Mouse (Mus musculus) heart, embryonic 13.5 days (tissue): ENCODE measurements around the gene Brd2. TPM values are rescaled to one million over a fixed set of nuclear protein-coding genes. Genes with fewer than 3 reads are reported as not detected.

ENCODE experiments used
- ATAC-seq: fragments of 200-750 bp; cut with Nextera tagmentation; 2 replicates; pipeline ENCODE4 v1.8.0; 2017; ENCODE audit warnings: moderate TSS enrichment; ENCODE audit not compliant: insufficient number of reproducible peaks, low FRiP score, low TSS enrichment; ENCODE audit errors: extremely low read depth
- H3K27ac ChIP-seq: fragments of 300-500 bp; sonication (generic); replicated peaks from 2 replicates; pipeline ENCODE4 v1.5.1; 2015; ENCODE audit warnings: moderate library complexity, mild to moderate bottlenecking, inconsistent platforms
- H3K27me3 ChIP-seq: fragments of 300-500 bp; sonication (generic); replicated peaks from 2 replicates; pipeline ENCODE4 v1.6.1; 2015; ENCODE audit warnings: mild to moderate bottlenecking, inconsistent platforms
- H3K36me3 ChIP-seq: fragments of 300-500 bp; sonication (generic); 2 replicates; pipeline ENCODE4 v1.6.1; 2015; ENCODE audit warnings: mild to moderate bottlenecking, inconsistent platforms
- H3K4me1 ChIP-seq: fragments of 300-500 bp; sonication (generic); 2 replicates; pipeline ENCODE4 v1.6.1; 2015; ENCODE audit warnings: inconsistent platforms
- H3K4me2 ChIP-seq: fragments of 300-500 bp; sonication (generic); 2 replicates; pipeline ENCODE4 v1.6.1; 2015; ENCODE audit warnings: inconsistent platforms, mild to moderate bottlenecking, moderate library complexity
- H3K4me3 ChIP-seq: fragments of 300-500 bp; sonication (generic); 2 replicates; pipeline ENCODE4 v1.5.1; 2015; ENCODE audit warnings: moderate library complexity, mild to moderate bottlenecking, inconsistent platforms
- H3K9ac ChIP-seq: fragments of 300-500 bp; sonication (generic); 2 replicates; pipeline ENCODE4 v1.6.1; 2015; ENCODE audit warnings: inconsistent platforms, mild to moderate bottlenecking, moderate library complexity
- H3K9me3 ChIP-seq: fragments of 300-500 bp; sonication (generic); 2 replicates; pipeline ENCODE4 v1.6.1; 2016; ENCODE audit warnings: inconsistent platforms
- WGBS: fragments of 180-500 bp; shearing (Covaris S2); methylation state at CpG from one replicate; pipeline ENCODE4 v1.1.7; 2015; ENCODE audit warnings: mixed read lengths; 5-methylcytosine and 5-hydroxymethylcytosine counted together
- polyA plus RNA-seq: library from polyadenylated mRNA; unstranded; fragments of >200 nt; fragmentation: Nextera tagmentation; extraction: Ambion mirVana; gene quantifications from 2 replicates; pipeline ENCODE4 v1.2.1, GENCODE M21; 2015

Gene Brd2
- polyA plus RNA-seq, 1 experiment from 2014 or later, result 70.0 TPM

DNA sequence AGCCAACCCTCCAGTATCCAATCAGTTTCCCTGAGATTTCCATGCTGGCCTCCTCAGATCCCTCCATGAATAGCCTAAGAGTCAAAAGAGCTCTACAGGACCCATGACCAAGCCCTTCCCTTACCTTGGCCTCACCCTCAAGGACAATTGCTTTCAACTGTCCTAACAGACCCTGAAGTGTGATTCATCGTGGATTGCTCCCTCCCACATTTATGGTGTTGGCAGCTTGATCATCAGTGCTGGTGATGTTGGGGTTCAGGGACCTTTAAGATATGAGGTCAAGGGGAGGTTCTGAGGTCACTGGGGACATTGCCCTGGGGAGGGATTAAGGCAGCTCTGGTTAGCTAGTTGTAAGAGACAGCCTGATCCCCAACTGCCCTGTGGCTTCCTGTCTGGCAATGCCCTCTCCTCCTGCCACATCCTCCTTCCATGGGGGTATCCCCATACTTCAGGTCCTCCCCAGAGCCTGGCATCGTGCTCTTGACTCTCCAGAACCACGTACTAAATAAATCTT lies 25.9 kb downstream of the Brd2 start:
- Histone ChIP-seq H3K36me3 (no peaks in the 10 kb centered on the region), H3K4me3 (no peak overlapping the region), H3K9ac (no peak overlapping the region), H3K4me1 (peaks cover 22% of the 10 kb centered on the region), H3K4me2 (no peak overlapping the region), H3K27me3 (peaks cover 10% of the 10 kb centered on the region), H3K9me3 (no peaks in the 10 kb centered on the region), H3K27ac (no peak overlapping the region)
- WGBS, result 75% methylated on average over 3 of the region's 3 CpGs
- ATAC-seq, result no peak

DNA sequence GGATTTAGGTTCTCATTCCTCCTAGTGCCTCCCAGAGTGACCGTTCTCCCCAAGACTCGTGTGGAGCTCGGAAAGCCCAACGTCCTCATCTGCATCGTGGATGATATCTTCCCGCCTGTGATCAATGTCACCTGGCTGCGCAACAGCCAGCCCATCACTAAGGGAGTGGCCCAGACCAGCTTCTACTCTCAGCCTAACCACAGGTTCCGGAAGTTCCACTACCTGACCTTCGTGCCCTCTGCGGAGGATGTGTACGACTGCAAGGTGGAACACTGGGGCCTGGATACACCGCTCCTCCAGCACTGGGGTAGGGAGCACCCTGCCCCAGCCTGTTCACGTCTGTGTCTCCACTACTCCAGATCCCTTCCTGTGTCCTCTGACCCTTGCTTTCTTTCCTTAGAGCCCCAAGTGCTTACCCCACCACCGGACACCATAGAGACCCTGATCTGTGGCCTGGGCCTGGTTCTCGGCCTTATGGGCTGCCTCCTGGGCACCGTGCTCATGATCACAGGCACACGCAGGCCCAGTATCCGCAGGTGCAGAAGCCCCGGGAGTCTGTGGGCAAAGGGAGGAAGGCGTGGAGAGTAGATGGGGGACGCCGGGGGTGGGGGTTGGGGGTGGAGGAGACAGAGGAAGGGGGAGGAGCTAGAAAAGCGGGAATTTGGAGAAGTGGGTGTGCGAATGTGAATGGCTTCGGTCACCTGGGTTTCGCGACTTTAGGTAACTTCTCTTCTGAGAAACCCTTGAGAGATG lies 28.0 kb downstream of the Brd2 start:
- H3K4me3 ChIP-seq, result no peak overlapping the region
- no peak overlapping the region for H3K27ac ChIP-seq
- ATAC-seq, result no peak
- H3K36me3 ChIP-seq, result no peaks in the 10 kb centered on the region
- WGBS, result 79% methylated on average over 27 of the region's 27 CpGs
- H3K4me2 ChIP-seq, result no peak overlapping the region
- H3K9me3 ChIP-seq, result no peaks in the 10 kb centered on the region
- peaks cover 4% of the 10 kb centered on the region; the same call in 1 of the 2 replicates for H3K27me3 ChIP-seq
- H3K9ac ChIP-seq, result no peak overlapping the region
- peaks cover 16% of the 10 kb centered on the region for H3K4me1 ChIP-seq

DNA sequence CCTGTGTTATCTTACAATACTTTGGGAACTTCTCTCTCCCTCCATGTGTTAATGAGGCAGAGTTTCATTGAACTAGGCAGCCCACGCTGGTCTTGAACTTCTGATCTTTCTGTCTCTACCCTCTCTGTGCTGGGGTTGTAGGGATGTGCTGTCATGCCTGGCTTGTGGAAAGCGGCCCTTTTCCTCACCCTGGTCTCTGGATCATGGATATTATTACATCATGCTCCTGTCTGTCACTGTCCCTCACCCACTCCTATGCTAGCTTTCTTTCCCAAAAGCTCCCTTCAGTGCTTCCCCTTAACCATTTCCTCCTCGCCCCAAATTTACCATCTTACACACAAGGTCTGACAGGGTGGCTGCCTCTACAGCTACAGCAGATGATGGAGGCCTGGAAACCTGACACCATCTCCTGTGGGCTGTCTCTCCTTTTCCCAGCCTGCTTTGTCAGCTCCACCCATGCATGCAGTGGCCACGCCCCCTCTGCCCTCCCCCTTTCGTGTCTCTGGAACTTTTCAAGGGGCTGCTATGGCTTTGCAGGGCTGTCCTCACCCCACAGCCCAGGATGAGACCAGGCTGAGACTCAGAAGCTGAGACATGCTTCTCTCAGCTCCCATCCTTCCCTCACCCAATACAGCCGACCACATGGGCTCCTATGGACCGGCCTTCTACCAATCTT lies 29.1 kb downstream of the Brd2 start:
- no peak overlapping the region for H3K27ac ChIP-seq
- H3K9me3 ChIP-seq, result no peaks in the 10 kb centered on the region
- H3K4me3 ChIP-seq, result no peak overlapping the region
- H3K9ac ChIP-seq, result no peak overlapping the region
- peaks cover 16% of the 10 kb centered on the region for H3K4me1 ChIP-seq
- ATAC-seq, result no peak
- no peaks in the 10 kb centered on the region for H3K36me3 ChIP-seq
- H3K27me3 ChIP-seq, result peaks cover 4% of the 10 kb centered on the region; the same call in 1 of the 2 replicates
- peak overlapping the region; percentile 36 for H3K4me2 ChIP-seq
- WGBS, result 24% methylated on average over 7 of the region's 7 CpGs

DNA sequence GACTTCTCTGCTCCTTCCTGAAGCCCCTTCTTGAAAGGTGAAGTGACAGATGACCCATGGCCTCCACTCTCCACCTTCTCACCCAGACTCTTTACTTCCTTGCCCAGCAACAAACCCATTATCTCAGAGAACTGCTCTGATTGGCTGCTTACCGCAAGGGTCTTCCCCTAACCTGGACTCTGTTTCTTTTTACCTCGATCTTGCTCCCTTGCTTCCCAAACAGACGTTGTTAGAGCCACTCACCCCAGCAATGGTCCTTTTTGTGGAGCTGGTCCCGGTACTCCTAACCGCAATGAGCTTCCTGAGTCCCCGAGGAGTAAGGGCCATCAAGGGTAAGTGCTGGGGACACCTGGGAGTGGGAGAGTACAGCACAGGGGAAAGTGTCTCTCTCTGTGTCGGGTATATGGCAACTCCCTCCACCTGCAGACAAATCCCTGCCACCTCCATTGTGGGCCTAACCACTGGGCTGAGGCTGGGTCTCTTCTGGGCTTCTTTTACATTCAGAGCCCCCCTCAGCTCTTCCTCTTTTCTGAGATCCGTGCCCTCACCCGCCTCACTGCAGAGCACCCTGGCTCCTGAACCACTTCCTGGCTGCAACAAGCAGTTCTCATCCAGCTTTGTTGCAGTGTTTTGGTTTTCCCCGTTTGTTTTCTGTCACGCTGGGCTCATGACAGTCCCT lies 30.1 kb downstream of the Brd2 start, which contains the start of gene H2-Oa:
Gene H2-Oa (plus strand): TSS at position 144 of the 679 bp plus-strand sequence.
- 30% methylated on average over 11 of the region's 11 CpGs for WGBS
- no peaks in the 10 kb centered on the region for H3K9me3 ChIP-seq
- peaks cover 4% of the 10 kb centered on the region; the same call in 1 of the 2 replicates for H3K27me3 ChIP-seq
- H3K9ac ChIP-seq, result no peak within 1 kb of the TSS
- H3K36me3 ChIP-seq, result no peaks in the 10 kb centered on the region
- no peak within 1 kb of the TSS for H3K4me2 ChIP-seq
- peaks cover 16% of the 10 kb centered on the region for H3K4me1 ChIP-seq
- no peak for ATAC-seq
- H3K4me3 ChIP-seq, result no peak within 1 kb of the TSS
- no peak within 1 kb of the TSS for H3K27ac ChIP-seq

DNA sequence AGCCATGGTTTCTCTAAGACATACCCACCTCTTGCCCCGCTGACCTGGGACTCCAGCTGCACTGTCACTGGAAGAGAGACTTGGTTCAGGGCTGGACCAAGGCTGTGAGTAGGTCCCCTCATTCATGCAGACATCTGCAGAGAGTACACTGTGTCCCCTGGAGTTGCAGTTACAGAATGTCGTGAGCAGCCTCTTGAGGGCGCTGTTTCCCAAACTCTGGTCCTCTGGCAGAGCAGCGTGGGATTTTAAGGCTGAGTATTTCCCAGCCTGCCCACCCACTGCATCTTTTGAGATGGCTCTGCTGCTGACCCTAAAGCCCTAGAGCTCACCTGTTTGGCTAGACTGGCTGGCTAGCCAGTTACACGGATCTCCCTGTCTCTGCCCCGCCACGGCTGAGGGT lies 31.5 kb downstream of the Brd2 start:
- no peak overlapping the region for H3K27ac ChIP-seq
- H3K9me3 ChIP-seq, result no peaks in the 10 kb centered on the region
- no peak for ATAC-seq
- no peaks in the 10 kb centered on the region for H3K36me3 ChIP-seq
- 50% methylated on average over 7 of the region's 7 CpGs for WGBS
- H3K4me2 ChIP-seq, result no peak overlapping the region
- peaks cover 16% of the 10 kb centered on the region for H3K4me1 ChIP-seq
- H3K9ac ChIP-seq, result no peak overlapping the region
- no peak overlapping the region for H3K4me3 ChIP-seq
- H3K27me3 ChIP-seq, result peaks cover 14% of the 10 kb centered on the region; the same call in 1 of the 2 replicates

DNA sequence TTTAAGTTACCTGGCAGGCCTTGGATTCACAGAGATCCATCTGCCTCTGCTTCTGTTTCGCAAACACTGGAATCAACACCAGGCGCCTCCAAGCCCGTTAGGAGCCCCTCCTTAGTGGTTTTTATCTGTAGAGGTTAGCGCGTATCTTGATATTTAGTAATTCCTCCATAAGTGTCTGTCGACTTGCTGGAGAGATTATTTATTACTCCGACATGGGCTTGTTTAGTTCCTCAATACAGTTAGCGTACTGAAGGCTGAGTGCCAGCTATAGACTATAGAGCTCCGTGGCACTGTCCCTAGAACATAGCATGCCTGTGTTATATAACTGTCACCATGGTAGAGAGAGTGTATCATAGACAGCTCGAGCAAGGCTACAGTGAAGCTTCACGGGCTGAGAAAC lies 34.3 kb downstream of the Brd2 start:
- Histone ChIP-seq H3K4me1 (peaks cover 6% of the 10 kb centered on the region; the same call in 1 of the 2 replicates), H3K4me2 (no peak overlapping the region), H3K36me3 (no peaks in the 10 kb centered on the region), H3K27ac (no peak overlapping the region), H3K27me3 (peaks cover 36% of the 10 kb centered on the region), H3K9ac (no peak overlapping the region), H3K9me3 (no peaks in the 10 kb centered on the region), H3K4me3 (no peak overlapping the region)
- WGBS, result 53% methylated on average over 11 of the region's 11 CpGs
- ATAC-seq, result no peak

DNA sequence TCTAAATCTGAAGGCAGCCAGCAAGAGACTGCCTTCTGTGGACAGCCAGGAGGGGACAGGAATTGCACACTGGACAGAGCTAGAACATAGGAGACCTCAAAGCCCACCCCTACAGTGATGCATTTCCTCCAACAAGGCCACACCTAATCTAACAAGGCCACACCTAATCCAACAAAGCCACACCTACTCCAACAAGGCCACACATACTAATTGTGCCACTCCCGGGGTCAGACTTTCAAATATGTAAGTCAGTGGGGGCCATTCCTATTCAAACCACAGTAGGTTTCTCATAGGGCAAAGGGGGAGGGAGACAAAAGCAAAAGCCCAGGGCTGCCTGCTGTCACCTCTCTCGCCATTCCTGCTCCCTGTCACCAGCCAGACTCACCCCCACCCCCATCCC lies 35.0 kb downstream of the Brd2 start:
- WGBS, result 60% methylated on average over 2 of the region's 2 CpGs
- H3K4me2 ChIP-seq, result no peak overlapping the region
- H3K27ac ChIP-seq, result no peak overlapping the region
- H3K9ac ChIP-seq, result no peak overlapping the region
- ATAC-seq, result no peak
- H3K36me3 ChIP-seq, result no peaks in the 10 kb centered on the region
- H3K9me3 ChIP-seq, result no peaks in the 10 kb centered on the region
- H3K4me3 ChIP-seq, result no peak overlapping the region
- H3K4me1 ChIP-seq, result peaks cover 2% of the 10 kb centered on the region; the same call in 1 of the 2 replicates
- peaks cover 41% of the 10 kb centered on the region for H3K27me3 ChIP-seq

DNA sequence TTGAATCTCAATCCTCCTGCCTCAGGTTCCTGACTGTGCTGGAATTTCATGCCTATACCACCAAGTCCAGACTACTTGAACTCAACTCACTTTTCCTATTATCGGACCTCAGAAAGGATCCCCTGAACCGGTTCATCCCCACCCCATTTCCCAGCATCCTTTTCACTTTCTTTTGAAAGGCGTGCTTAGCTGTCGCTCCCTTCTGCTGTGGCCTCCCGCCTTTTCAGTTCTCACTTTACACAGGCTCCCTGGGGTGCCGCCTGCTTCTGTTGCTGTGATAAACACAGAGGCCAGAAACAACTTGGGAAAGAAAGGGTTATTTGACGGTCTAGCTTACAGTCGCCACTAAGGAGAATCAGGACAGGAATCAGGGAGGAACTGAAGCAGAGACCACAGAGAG lies 39.3 kb downstream of the Brd2 start:
- Histone ChIP-seq H3K27me3 (peaks cover 58% of the 10 kb centered on the region), H3K36me3 (no peaks in the 10 kb centered on the region), H3K4me2 (no peak overlapping the region), H3K4me1 (no peaks in the 10 kb centered on the region), H3K9me3 (no peaks in the 10 kb centered on the region), H3K9ac (no peak overlapping the region), H3K4me3 (no peak overlapping the region), H3K27ac (no peak overlapping the region)
- ATAC-seq, result no peak
- WGBS, result 12% methylated on average over 8 of the region's 8 CpGs

DNA sequence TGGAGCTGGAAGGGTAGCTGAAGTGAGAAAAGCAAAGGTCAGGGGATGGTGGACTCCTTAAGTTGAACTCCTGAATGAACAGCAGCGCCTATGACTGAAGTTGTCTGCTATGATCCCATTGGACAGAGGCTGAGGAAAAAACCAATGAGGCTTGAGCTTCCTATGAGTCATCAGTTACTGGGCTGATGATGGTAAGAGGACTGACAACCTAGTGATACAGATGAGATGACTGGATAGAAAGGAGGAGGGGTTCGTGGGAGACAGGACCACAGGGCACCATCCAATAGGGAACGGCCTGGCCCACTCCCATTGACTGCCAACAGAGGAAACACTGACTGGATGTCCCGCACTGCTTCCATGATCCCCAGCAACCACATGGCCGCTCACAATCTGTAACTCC lies 42.8 kb downstream of the Brd2 start:
- peaks cover 60% of the 10 kb centered on the region for H3K27me3 ChIP-seq
- no peak overlapping the region for H3K27ac ChIP-seq
- no peak overlapping the region for H3K9ac ChIP-seq
- ATAC-seq, result no peak
- H3K4me3 ChIP-seq, result no peak overlapping the region
- H3K9me3 ChIP-seq, result no peaks in the 10 kb centered on the region
- no peaks in the 10 kb centered on the region for H3K36me3 ChIP-seq
- H3K4me2 ChIP-seq, result no peak overlapping the region
- WGBS, result 18% methylated on average over 5 of the region's 5 CpGs
- H3K4me1 ChIP-seq, result 0 out of 2 replicates have a peak, but pooled peaks cover 5% of the 10 kb centered on the region

DNA sequence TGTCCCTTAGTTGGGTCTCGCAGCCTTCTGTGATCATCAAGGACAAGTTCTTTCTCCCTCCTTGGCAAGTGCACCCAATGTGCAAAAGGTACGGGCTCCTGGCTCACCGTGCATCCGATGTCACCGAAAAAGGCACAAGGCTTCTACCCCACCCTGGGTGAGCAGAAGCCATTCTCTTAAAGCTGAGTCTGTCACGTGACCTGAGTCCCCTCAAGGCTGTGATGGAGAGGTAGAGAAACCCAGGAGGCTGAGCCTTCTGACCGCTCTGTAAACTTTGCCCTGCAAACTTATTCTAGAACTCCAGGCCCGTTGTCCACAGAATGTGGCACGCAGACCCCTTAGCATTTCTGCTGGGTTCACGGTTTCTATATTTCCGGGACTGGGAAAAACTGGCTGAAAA lies 43.4 kb downstream of the Brd2 start:
- Histone ChIP-seq H3K36me3 (no peaks in the 10 kb centered on the region), H3K9me3 (no peaks in the 10 kb centered on the region), H3K9ac (no peak overlapping the region), H3K4me3 (no peak overlapping the region), H3K27ac (no peak overlapping the region), H3K4me1 (0 out of 2 replicates have a peak, but pooled peaks cover 5% of the 10 kb centered on the region), H3K27me3 (peaks cover 58% of the 10 kb centered on the region), H3K4me2 (no peak overlapping the region)
- no peak for ATAC-seq
- 78% methylated on average over 11 of the region's 11 CpGs for WGBS

DNA sequence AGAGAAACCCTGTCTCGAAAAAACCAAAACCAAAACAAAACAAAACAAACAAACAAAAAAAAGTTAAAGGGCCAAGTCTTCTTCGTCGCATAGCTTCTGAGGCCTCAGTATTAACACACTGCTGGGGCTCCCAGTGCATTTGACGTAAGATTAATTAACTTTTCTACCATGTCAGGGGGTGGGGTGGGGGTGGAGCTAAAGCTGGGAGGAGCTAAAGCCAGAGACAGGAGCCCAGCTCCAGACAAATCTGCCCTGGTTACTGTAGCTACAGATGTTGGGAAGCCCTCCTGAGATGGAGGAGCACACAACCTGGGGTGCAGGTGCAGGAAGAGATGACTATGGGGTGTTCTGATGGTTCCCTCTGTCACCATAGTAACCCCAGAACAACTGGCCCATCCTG lies 44.3 kb downstream of the Brd2 start:
- 0 out of 2 replicates have a peak, but pooled peaks cover 5% of the 10 kb centered on the region for H3K4me1 ChIP-seq
- no peak overlapping the region for H3K9ac ChIP-seq
- ATAC-seq, result no peak
- no peak overlapping the region for H3K27ac ChIP-seq
- H3K9me3 ChIP-seq, result no peaks in the 10 kb centered on the region
- H3K36me3 ChIP-seq, result no peaks in the 10 kb centered on the region
- no peak overlapping the region for H3K4me2 ChIP-seq
- H3K4me3 ChIP-seq, result no peak overlapping the region
- 65% methylated on average over 4 of the region's 4 CpGs for WGBS
- H3K27me3 ChIP-seq, result peaks cover 58% of the 10 kb centered on the region
